Mouse (Mus musculus) embryonic facial prominence, embryonic 11.5 days (tissue): ENCODE data around the gene Rab40b. TPM values are rescaled to one million over a fixed set of nuclear protein-coding genes. Genes with fewer than 3 reads are reported as not detected.

Source experiments
- ATAC-seq: fragments of 200-750 bp; cut with Nextera tagmentation; replicated peaks from 2 replicates; pipeline ENCODE4 v1.8.0; 2017; ENCODE audit warnings: low read depth; ENCODE audit not compliant: insufficient number of reproducible peaks, low FRiP score, low TSS enrichment
- DNase-seq: peaks from one replicate; pipeline ENCODE4 v3.0.0-alpha.2; 2015; ENCODE audit warnings: low spot score
- H3K27ac ChIP-seq: fragments of 300-500 bp; sonication (generic); replicated peaks from 2 replicates; pipeline ENCODE4 v1.5.1; 2014; ENCODE audit warnings: mild to moderate bottlenecking, low read depth, low read length, control low read depth
- H3K27me3 ChIP-seq: fragments of 300-500 bp; sonication (generic); 2 replicates; pipeline ENCODE4 v1.6.1; 2014; ENCODE audit warnings: mild to moderate bottlenecking, low read length, moderate library complexity, mixed read lengths; ENCODE audit not compliant: control insufficient read depth, insufficient read depth
- H3K36me3 ChIP-seq: fragments of 300-500 bp; sonication (generic); replicated peaks from 2 replicates; pipeline ENCODE4 v1.6.1; 2014; ENCODE audit warnings: low read depth, mild to moderate bottlenecking, low read length, moderate library complexity, mixed read lengths; ENCODE audit not compliant: control insufficient read depth, insufficient read depth
- H3K4me1 ChIP-seq: fragments of 300-500 bp; sonication (generic); 2 replicates; pipeline ENCODE4 v1.6.1; 2014; ENCODE audit warnings: low read length, mixed read lengths; ENCODE audit not compliant: control insufficient read depth, insufficient read depth
- H3K4me2 ChIP-seq: fragments of 300-500 bp; sonication (generic); 2 replicates; pipeline ENCODE4 v1.6.1; 2014; ENCODE audit warnings: low read depth, mild to moderate bottlenecking, control low read depth, low read length, moderate library complexity
- H3K4me3 ChIP-seq: fragments of 300-500 bp; sonication (generic); 2 replicates; pipeline ENCODE4 v1.5.1; 2014; ENCODE audit warnings: low read depth, low read length, control low read depth
- H3K9ac ChIP-seq: fragments of 300-500 bp; sonication (generic); replicated peaks from 2 replicates; pipeline ENCODE4 v1.6.1; 2014; ENCODE audit warnings: mild to moderate bottlenecking, control low read depth, low read length
- H3K9me3 ChIP-seq: fragments of 300-500 bp; sonication (generic); replicated peaks from 2 replicates; pipeline ENCODE4 v1.6.1; 2016; ENCODE audit warnings: mild to moderate bottlenecking, low read length, inconsistent platforms, mixed read lengths; ENCODE audit not compliant: control insufficient read depth
- WGBS: fragments of 180-500 bp; shearing (Covaris S2); extraction: QIAGEN DNeasy Blood & Tissue Kit; methylation state at CpG from one replicate; pipeline ENCODE4 v1.1.7; 2014; 5-methylcytosine and 5-hydroxymethylcytosine counted together
- polyA plus RNA-seq: library from polyadenylated mRNA; unstranded; fragments of >200 nt; fragmentation: Nextera tagmentation; extraction: Ambion mirVana; gene quantifications from 2 replicates; pipeline ENCODE4 v1.2.1, GENCODE M21; 2014

The Rab40b gene
- polyA plus RNA-seq = 3.6 and 4.9 TPM in 2 replicates

DNA sequence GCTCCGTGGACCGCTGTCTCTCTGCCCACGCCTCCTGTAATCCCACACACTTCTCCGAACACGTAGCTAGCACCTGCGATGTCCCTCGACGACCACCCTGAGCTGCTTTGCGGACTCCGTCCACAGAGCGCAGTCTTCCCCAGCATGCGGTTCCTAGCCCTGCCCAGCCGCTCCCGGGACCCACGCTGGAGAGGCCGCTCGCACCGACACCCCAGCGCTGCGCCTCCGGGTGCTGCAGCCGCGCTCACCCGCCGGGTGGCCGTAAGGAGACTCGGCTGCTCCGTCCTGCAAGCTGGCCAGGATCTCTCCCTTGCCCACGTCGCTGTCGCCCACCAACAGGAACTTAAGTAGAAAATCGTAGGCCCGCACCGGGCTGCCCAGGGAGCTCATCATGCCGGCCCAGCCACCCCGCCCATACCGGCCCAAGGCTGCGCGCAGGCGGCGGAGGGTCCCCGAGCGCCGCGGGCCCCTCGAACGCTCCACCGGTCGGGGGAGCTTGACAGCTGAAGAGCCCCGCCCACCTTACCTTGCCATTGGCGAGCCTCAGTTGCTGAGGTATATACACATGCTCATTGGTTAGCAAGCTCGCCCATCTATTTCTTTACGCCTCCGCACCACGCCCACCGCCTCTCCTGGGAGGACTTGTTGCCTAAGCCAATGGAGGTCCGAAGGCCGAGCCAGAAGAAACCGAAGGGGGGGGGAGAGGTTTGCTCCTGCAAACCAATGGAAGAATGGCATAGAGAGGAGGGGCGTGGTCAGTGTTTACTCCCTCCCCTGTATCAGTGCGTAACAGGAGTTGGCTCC is at the start of gene Rab40b:
Gene Rab40b, minus strand, starts transcription at position 502 of the 804 bp plus-strand sequence.
- WGBS = 1% methylated on average over 61 of the region's 61 CpGs
- Histone ChIP-seq H3K36me3 (no peaks in the 10 kb centered on the region), H3K9ac (peak within 1 kb of the TSS; percentile 63), H3K9me3 (no peaks in the 10 kb centered on the region), H3K4me3 (peak within 1 kb of the TSS; percentile 61), H3K4me1 (no peaks in the 10 kb centered on the region; the same call in 1 of the 2 replicates), H3K27me3 (no peaks in the 10 kb centered on the region), H3K4me2 (peak within 1 kb of the TSS; percentile 95), H3K27ac (no peak within 1 kb of the TSS)
- ATAC-seq (peak; percentile 100), DNase-seq (peak; percentile 99)

GRCm38 (mm10) chr11:121437236-121437635 is 49.2 kb upstream of the Rab40b start:
- H3K4me2 ChIP-seq = no peak overlapping the region
- H3K27me3 ChIP-seq = no peaks in the 10 kb centered on the region
- WGBS = 68% methylated on average over 5 of the region's 5 CpGs
- no peak overlapping the region for H3K27ac ChIP-seq
- H3K9me3 ChIP-seq = no peaks in the 10 kb centered on the region
- DNase-seq (no peak), ATAC-seq (no peak)
- no peak overlapping the region for H3K9ac ChIP-seq
- H3K36me3 ChIP-seq = no peaks in the 10 kb centered on the region
- H3K4me1 ChIP-seq = no peaks in the 10 kb centered on the region
- H3K4me3 ChIP-seq = no peak overlapping the region

- no peaks in the 10 kb centered on the region for H3K27me3 ChIP-seq
- peak within 1 kb of the TSS; percentile 30 for H3K4me3 ChIP-seq
- ATAC-seq (peak; percentile 89), DNase-seq (peak; percentile 74)
- peak within 1 kb of the TSS; percentile 4; the same call in 1 of the 2 replicates for H3K9ac ChIP-seq
- peak within 1 kb of the TSS; percentile 75 for H3K4me2 ChIP-seq
- H3K9me3 ChIP-seq = no peaks in the 10 kb centered on the region
- no peaks in the 10 kb centered on the region for H3K4me1 ChIP-seq
- WGBS = 9% methylated on average over 30 of the region's 30 CpGs
- H3K36me3 ChIP-seq = no peaks in the 10 kb centered on the region
- no peak within 1 kb of the TSS for H3K27ac ChIP-seq
Observed at GRCm38 (mm10) chr11:121434156-121435155, 46.4 kb upstream of the Rab40b start, which contains the start of gene Fn3k. TSS of gene Fn3k (plus strand) at chr11:121434913.

DNA sequence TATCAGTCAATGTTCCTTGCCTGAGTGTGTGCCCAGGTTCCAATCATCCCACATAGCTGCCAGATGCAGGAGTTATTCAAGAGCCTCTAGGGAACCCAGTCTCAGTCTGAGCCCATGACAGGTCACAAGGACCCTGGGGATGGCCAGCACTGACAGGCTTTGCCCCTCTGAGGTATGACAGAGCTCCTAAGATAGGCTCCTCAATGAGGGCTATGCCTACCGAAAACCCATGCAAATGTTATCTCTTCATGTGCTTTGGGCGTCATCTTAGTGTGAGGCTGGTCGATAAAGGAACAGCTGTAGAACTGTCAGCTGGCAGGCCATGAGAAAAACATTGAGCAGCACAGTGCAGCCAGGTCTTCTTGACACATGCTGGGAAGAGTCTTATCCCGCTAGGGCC is 45.3 kb upstream of the Rab40b start:
- Histone ChIP-seq H3K27me3 (no peaks in the 10 kb centered on the region), H3K36me3 (peaks cover 5% of the 10 kb centered on the region), H3K4me2 (no peak overlapping the region), H3K4me1 (no peaks in the 10 kb centered on the region), H3K9me3 (no peaks in the 10 kb centered on the region), H3K4me3 (no peak overlapping the region), H3K27ac (no peak overlapping the region), H3K9ac (no peak overlapping the region)
- ATAC-seq (no peak), DNase-seq (no peak)
- WGBS = 87% methylated on average over 4 of the region's 4 CpGs

- H3K27me3 ChIP-seq = no peaks in the 10 kb centered on the region
- H3K27ac ChIP-seq = no peak overlapping the region
- under 1% methylated on average over 28 of the region's 28 CpGs for WGBS
- peak overlapping the region; percentile 72 for H3K9ac ChIP-seq
- peak; percentile 11 for DNase-seq
- H3K9me3 ChIP-seq = no peaks in the 10 kb centered on the region
- peak overlapping the region; percentile 87 for H3K4me2 ChIP-seq
- no peaks in the 10 kb centered on the region for H3K36me3 ChIP-seq
- peak overlapping the region; percentile 76 for H3K4me3 ChIP-seq
- peak; percentile 84; the same call in 1 of the 2 replicates for ATAC-seq
- H3K4me1 ChIP-seq = no peaks in the 10 kb centered on the region
Observed at GRCm38 (mm10) chr11:121421553-121422173, 33.6 kb upstream of the Rab40b start.

- DNase-seq (peak; percentile 100), ATAC-seq (peak; percentile 99)
- Histone ChIP-seq H3K4me2 (peak within 1 kb of the TSS; percentile 87), H3K9me3 (no peaks in the 10 kb centered on the region), H3K36me3 (no peaks in the 10 kb centered on the region), H3K4me1 (no peaks in the 10 kb centered on the region), H3K27ac (peak within 1 kb of the TSS; percentile 70), H3K9ac (peak within 1 kb of the TSS; percentile 72), H3K27me3 (no peaks in the 10 kb centered on the region), H3K4me3 (peak within 1 kb of the TSS; percentile 76)
- 1% methylated on average over 28 of the region's 28 CpGs for WGBS
Observed at GRCm38 (mm10) chr11:121420830-121421552, 32.9 kb upstream of the Rab40b start, which contains the start of gene Fn3krp. TSS of gene Fn3krp (plus strand) at chr11:121421401.

GRCm38 (mm10) chr11:121420379-121420778 is 32.3 kb upstream of the Rab40b start:
- Histone ChIP-seq H3K27ac (no peak overlapping the region), H3K36me3 (no peaks in the 10 kb centered on the region), H3K4me3 (peak overlapping the region; percentile 76; the same call in 1 of the 2 replicates), H3K4me2 (peak overlapping the region; percentile 79), H3K4me1 (no peaks in the 10 kb centered on the region), H3K27me3 (no peaks in the 10 kb centered on the region), H3K9me3 (no peaks in the 10 kb centered on the region), H3K9ac (no peak overlapping the region)
- no peak for DNase-seq
- WGBS = 44% methylated on average over 5 of the region's 5 CpGs
- ATAC-seq = no peak
